Mouse (Mus musculus): ENCODE results near the gene Lrrc59.

DNA sequence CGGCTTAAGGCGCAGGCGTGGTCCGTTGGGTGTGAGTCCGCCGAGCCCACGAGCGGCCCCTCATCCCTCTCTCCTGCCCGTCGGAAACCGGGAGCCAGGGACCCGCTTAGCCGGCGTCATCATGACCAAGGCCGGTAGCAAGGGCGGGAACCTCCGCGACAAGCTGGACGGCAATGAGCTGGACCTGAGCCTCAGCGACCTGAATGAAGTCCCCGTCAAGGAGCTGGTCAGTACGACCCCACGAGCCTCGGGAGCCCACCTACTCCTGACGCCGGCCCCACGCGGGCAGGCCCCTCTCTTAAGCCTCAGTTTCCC lies 274 bp downstream of the Lrrc59 start:
- TF ChIP-seq CHD2 (IDR thresholded peaks at IDR 0.05; ENCODE audit: low read depth, low read length) = no peak
- TF ChIP-seq ZC3H11A (IDR thresholded peaks at IDR 0.05; ENCODE audit: borderline replicate concordance, low read depth, low read length) = no peak
- TF ChIP-seq MAFK (IDR thresholded peaks at IDR 0.05; ENCODE audit: insufficient read depth, low read depth, low read length) = no peak
- no peak for TF ChIP-seq HCFC1 (IDR thresholded peaks at IDR 0.05; ENCODE audit: borderline replicate concordance, insufficient read depth, low read length)

All from ES-E14 (cell line).